Mouse (Mus musculus) kidney, postnatal 0 days (tissue): Measurements from ENCODE around the gene 4931406P16Rik. TPM values are rescaled to one million over a fixed set of nuclear protein-coding genes. Genes with fewer than 3 reads are reported as not detected.

Source experiments
- ATAC-seq: fragments of 200-750 bp; cut with Nextera tagmentation; replicated peaks from 2 replicates; pipeline ENCODE4 v1.8.0; 2017; ENCODE audit warnings: low read depth, moderate number of reproducible peaks, moderate TSS enrichment, moderate library complexity; ENCODE audit not compliant: low FRiP score
- DNase-seq: peaks from one replicate; pipeline ENCODE4 v3.0.0-alpha.2; 2016; ENCODE audit warnings: low spot score
- H3K27ac ChIP-seq: fragments of 300-500 bp; sonication (generic); 2 replicates; pipeline ENCODE4 v1.5.1; 2014; ENCODE audit warnings: mild to moderate bottlenecking
- H3K27me3 ChIP-seq: fragments of 300-500 bp; sonication (generic); 2 replicates; pipeline ENCODE4 v1.6.1; 2014; ENCODE audit warnings: low read length, mixed read lengths; ENCODE audit not compliant: insufficient read depth
- H3K36me3 ChIP-seq: fragments of 300-500 bp; sonication (generic); 2 replicates; pipeline ENCODE4 v1.6.1; 2014; ENCODE audit warnings: low read length, mixed read lengths; ENCODE audit not compliant: insufficient read depth
- H3K4me1 ChIP-seq: fragments of 300-500 bp; sonication (generic); replicated peaks from 2 replicates; pipeline ENCODE4 v1.6.1; 2014; ENCODE audit warnings: antibody characterized with exemption, low read length, mixed read lengths; ENCODE audit not compliant: insufficient read depth
- H3K4me2 ChIP-seq: fragments of 300-500 bp; sonication (generic); 2 replicates; pipeline ENCODE4 v1.6.1; 2014; ENCODE audit warnings: mild to moderate bottlenecking, low read length, moderate library complexity, mixed read lengths
- H3K4me3 ChIP-seq: fragments of 300-500 bp; sonication (generic); replicated peaks from 2 replicates; pipeline ENCODE4 v1.5.1; 2014; ENCODE audit warnings: low read depth, low read length
- H3K9ac ChIP-seq: fragments of 300-500 bp; sonication (generic); 2 replicates; pipeline ENCODE4 v1.6.1; 2014; ENCODE audit warnings: low read depth, low read length
- H3K9me3 ChIP-seq: fragments of 300-500 bp; sonication (generic); replicated peaks from 2 replicates; pipeline ENCODE4 v1.6.1; 2016; ENCODE audit warnings: low read length, inconsistent platforms, mixed read lengths
- CTCF ChIP-seq: IDR thresholded peaks from 2 replicates; pipeline ENCODE4 v1.5.1; 2016; ENCODE audit warnings: antibody characterized with exemption, low read depth, mild to moderate bottlenecking, moderate library complexity
- WGBS: fragments of 180-500 bp; shearing (Covaris S2); extraction: QIAGEN DNeasy Blood & Tissue Kit; methylation state at CpG from one replicate; pipeline ENCODE4 v1.1.7; 2014; 5-methylcytosine and 5-hydroxymethylcytosine counted together
- polyA plus RNA-seq: library from polyadenylated mRNA; unstranded; fragments of >200 nt; fragmentation: Nextera tagmentation; extraction: Ambion mirVana; gene quantifications from 2 replicates; pipeline ENCODE4 v1.2.1, GENCODE M21; 2015

4931406P16Rik gene
- polyA plus RNA-seq, 1 experiment from 2014 or later = 41.2 TPM

GRCm38 (mm10) chr7:34327493-34327892 lies 14.1 kb upstream of the 4931406P16Rik start:
- Histone ChIP-seq H3K27me3 (no peaks in the 10 kb centered on the region), H3K4me1 (no peaks in the 10 kb centered on the region), H3K9me3 (no peaks in the 10 kb centered on the region), H3K36me3 (no peaks in the 10 kb centered on the region), H3K4me2 (no peak overlapping the region), H3K4me3 (no peak overlapping the region), H3K9ac (no peak overlapping the region), H3K27ac (no peak overlapping the region)
- no peak for TF ChIP-seq CTCF
- DNase-seq = no peak
- 38% methylated on average over 3 of the region's 3 CpGs for WGBS
- ATAC-seq = no peak; the same call in 1 of the 2 replicates

GRCm38 (mm10) chr7:34324857-34325256 lies 11.5 kb upstream of the 4931406P16Rik start:
- Histone ChIP-seq H3K4me1 (no peaks in the 10 kb centered on the region), H3K27ac (no peak overlapping the region), H3K27me3 (no peaks in the 10 kb centered on the region), H3K9me3 (no peaks in the 10 kb centered on the region), H3K36me3 (no peaks in the 10 kb centered on the region), H3K4me3 (no peak overlapping the region), H3K4me2 (no peak overlapping the region), H3K9ac (no peak overlapping the region)
- no peak for TF ChIP-seq CTCF
- no peak for DNase-seq
- 91% methylated on average over 1 of the region's 1 CpGs for WGBS
- ATAC-seq = no peak

- H3K9ac ChIP-seq = no peak overlapping the region
- peak; percentile 21; the same call in 1 of the 2 replicates for TF ChIP-seq CTCF
- H3K36me3 ChIP-seq = no peaks in the 10 kb centered on the region
- 89% methylated on average over 2 of the region's 2 CpGs for WGBS
- no peak overlapping the region for H3K4me3 ChIP-seq
- no peak overlapping the region for H3K27ac ChIP-seq
- no peaks in the 10 kb centered on the region for H3K4me1 ChIP-seq
- H3K27me3 ChIP-seq = no peaks in the 10 kb centered on the region
- DNase-seq (no peak), ATAC-seq (no peak)
- no peaks in the 10 kb centered on the region for H3K9me3 ChIP-seq
- no peak overlapping the region for H3K4me2 ChIP-seq
Measured at GRCm38 (mm10) chr7:34324005-34324404, 10.7 kb upstream of the 4931406P16Rik start.

- no peak overlapping the region for H3K4me2 ChIP-seq
- no peak for DNase-seq
- H3K36me3 ChIP-seq = no peaks in the 10 kb centered on the region
- ATAC-seq = no peak
- H3K27ac ChIP-seq = no peak overlapping the region
- 62% methylated on average over 8 of the region's 8 CpGs for WGBS
- no peaks in the 10 kb centered on the region for H3K9me3 ChIP-seq
- H3K27me3 ChIP-seq = no peaks in the 10 kb centered on the region
- no peaks in the 10 kb centered on the region for H3K4me1 ChIP-seq
- H3K9ac ChIP-seq = no peak overlapping the region
- no peak for TF ChIP-seq CTCF
- H3K4me3 ChIP-seq = no peak overlapping the region
Measured at GRCm38 (mm10) chr7:34323351-34323750, 10.0 kb upstream of the 4931406P16Rik start.

GRCm38 (mm10) chr7:34321958-34322357 lies 8.6 kb upstream of the 4931406P16Rik start:
- ATAC-seq = no peak
- Histone ChIP-seq H3K27ac (no peak overlapping the region), H3K9me3 (no peaks in the 10 kb centered on the region), H3K36me3 (no peaks in the 10 kb centered on the region), H3K9ac (no peak overlapping the region), H3K27me3 (no peaks in the 10 kb centered on the region), H3K4me2 (no peak overlapping the region), H3K4me3 (no peak overlapping the region), H3K4me1 (0 out of 2 replicates have a peak, but pooled peaks cover 2% of the 10 kb centered on the region)
- no peak for DNase-seq
- no peak for TF ChIP-seq CTCF
- 94% methylated on average over 4 of the region's 4 CpGs for WGBS

- no peaks in the 10 kb centered on the region for H3K9me3 ChIP-seq
- WGBS = 81% methylated on average over 5 of the region's 5 CpGs
- DNase-seq = no peak
Measured at GRCm38 (mm10) chr7:34321119-34321518, 7.8 kb upstream of the 4931406P16Rik start.

GRCm38 (mm10) chr7:34319957-34320356 lies 6.6 kb upstream of the 4931406P16Rik start:
- DNase-seq = peak; percentile 55
- ATAC-seq = peak; percentile 57
- Histone ChIP-seq H3K4me3 (no peak overlapping the region), H3K4me1 (0 out of 2 replicates have a peak, but pooled peaks cover 2% of the 10 kb centered on the region), H3K4me2 (no peak overlapping the region), H3K9ac (no peak overlapping the region), H3K27ac (peak overlapping the region; percentile 25; the same call in 1 of the 2 replicates), H3K36me3 (no peaks in the 10 kb centered on the region), H3K27me3 (no peaks in the 10 kb centered on the region), H3K9me3 (no peaks in the 10 kb centered on the region)
- no peak for TF ChIP-seq CTCF
- WGBS = 51% methylated on average over 3 of the region's 3 CpGs

More at GRCm38 (mm10) chr7:34321119-34321518, 7.8 kb upstream of the 4931406P16Rik start:
- ATAC-seq = no peak
- no peak overlapping the region for H3K4me2 ChIP-seq
- no peaks in the 10 kb centered on the region for H3K27me3 ChIP-seq
- no peak overlapping the region for H3K4me3 ChIP-seq
- no peaks in the 10 kb centered on the region for H3K36me3 ChIP-seq
- 0 out of 2 replicates have a peak, but pooled peaks cover 2% of the 10 kb centered on the region for H3K4me1 ChIP-seq
- no peak overlapping the region for H3K27ac ChIP-seq
- H3K9ac ChIP-seq = no peak overlapping the region
- TF ChIP-seq CTCF = no peak
